Mouse (Mus musculus) myocyte (in vitro differentiated cells): ENCODE results near the gene Dmwd. TPM values are rescaled to one million over a fixed set of nuclear protein-coding genes. Genes with fewer than 3 reads are reported as not detected.
A peak's percentile ranks its signal among the peaks of the same experiment; 100 is the strongest.

Experiments used
- H3K27me3 ChIP-seq: one replicate; pipeline ENCODE4 v1.6.1; 2011; ENCODE audit not compliant: control insufficient read depth, insufficient read depth, insufficient read length
- H3K36me3 ChIP-seq: one replicate; pipeline ENCODE4 v1.6.1; 2011; ENCODE audit not compliant: control insufficient read depth, insufficient read depth
- H3K4me2 ChIP-seq: one replicate; pipeline ENCODE4 v1.6.1; 2011; ENCODE audit warnings: low read depth, control low read depth
- H3K4me3 ChIP-seq: one replicate; pipeline ENCODE4 v1.5.1; 2011; ENCODE audit warnings: mild to moderate bottlenecking, control low read depth, moderate library complexity
- H3K79me2 ChIP-seq: one replicate; pipeline ENCODE4 v1.6.1; 2011; ENCODE audit not compliant: control insufficient read depth, insufficient read depth
- H3ac ChIP-seq: one replicate; pipeline ENCODE4 v1.6.1; 2011; ENCODE audit not compliant: control insufficient read depth, insufficient read length
- CEBPB ChIP-seq: IDR thresholded peaks from 2 replicates; pipeline ENCODE4 v1.6.1; 2011; ENCODE audit warnings: mild to moderate bottlenecking, moderate library complexity; ENCODE audit not compliant: poor library complexity, insufficient read depth, severe bottlenecking
- E2F4 ChIP-seq: IDR thresholded peaks from one replicate; pipeline ENCODE4 v1.6.1; 2011; ENCODE audit warnings: mild to moderate bottlenecking, control low read depth, moderate library complexity; ENCODE audit not compliant: insufficient read depth
- MAX ChIP-seq: IDR thresholded peaks from one replicate; pipeline ENCODE4 v1.6.1; 2011; ENCODE audit warnings: low read depth, mild to moderate bottlenecking, control low read depth
- MYOD1 ChIP-seq, 3 experiments: IDR thresholded peaks; one replicate each; pipeline ENCODE4 v1.6.1; 2011; ENCODE audit warnings: control low read depth in 2 of 3, low read depth in 2 of 3, mild to moderate bottlenecking in 2 of 3, moderate library complexity in 1 of 3; ENCODE audit not compliant: insufficient read length in 2 of 3, control insufficient read depth in 1 of 3
- MYOG ChIP-seq, 3 experiments: IDR thresholded peaks; one replicate each; pipeline ENCODE4 v1.6.1; 2011; ENCODE audit warnings: control low read depth in 2 of 3, low read depth in 2 of 3, mild to moderate bottlenecking in 2 of 3; ENCODE audit not compliant: insufficient read length in 2 of 3, control insufficient read depth in 1 of 3, insufficient read depth in 1 of 3
- POLR2A ChIP-seq: IDR thresholded peaks from one replicate; pipeline ENCODE4 v1.6.1; 2011; ENCODE audit warnings: low read depth, mild to moderate bottlenecking, control low read depth, moderate library complexity; ENCODE audit not compliant: insufficient read length
- POLR2AphosphoS2 ChIP-seq: IDR thresholded peaks from one replicate; pipeline ENCODE4 v1.6.1; 2011; ENCODE audit warnings: low read depth, control low read depth; ENCODE audit not compliant: insufficient read length
- REST ChIP-seq: IDR thresholded peaks from one replicate; pipeline ENCODE4 v1.6.1; 2011; ENCODE audit warnings: mild to moderate bottlenecking, control low read depth, moderate library complexity; ENCODE audit not compliant: insufficient read depth, insufficient read length
- SRF ChIP-seq: IDR thresholded peaks from one replicate; pipeline ENCODE4 v1.6.1; 2011; ENCODE audit warnings: low read depth; ENCODE audit not compliant: control insufficient read depth, insufficient read length
- TCF12 ChIP-seq: IDR thresholded peaks from one replicate; pipeline ENCODE4 v1.6.1; 2011; ENCODE audit warnings: mild to moderate bottlenecking, control low read depth; ENCODE audit not compliant: poor library complexity, insufficient read depth, severe bottlenecking
- TCF3 ChIP-seq: IDR thresholded peaks from one replicate; pipeline ENCODE4 v1.6.1; 2011; ENCODE audit warnings: low read depth, control low read depth; ENCODE audit not compliant: insufficient read length
- USF1 ChIP-seq: IDR thresholded peaks from one replicate; pipeline ENCODE4 v1.6.1; 2011; ENCODE audit warnings: low read depth, mild to moderate bottlenecking, control low read depth, moderate library complexity
- polyA plus RNA-seq: library from polyadenylated mRNA; unstranded; fragments of >200 nt; fragmentation: generic; extraction: Trizol; gene quantifications from one replicate; pipeline ENCODE4 v1.2.1, GENCODE M21; 2012; ENCODE audit warnings: missing spikeins

The Dmwd gene
- polyA plus RNA-seq, 1 experiment = 83.7 TPM

GRCm38 (mm10) chr7:19084921-19085473 lies 9.0 kb downstream of the Dmwd start:
- H3K27me3 ChIP-seq = no peaks in the 10 kb centered on the region
- peak overlapping the region; percentile 99 for H3K4me2 ChIP-seq
- H3ac ChIP-seq = peak overlapping the region; percentile 15
- H3K79me2 ChIP-seq = peaks cover 10% of the 10 kb centered on the region
- TF ChIP-seq SRF (peak; percentile 69), POLR2AphosphoS2 (peak; percentile 63), REST (no peak), CEBPB (no peak), E2F4 (no peak), POLR2A (no peak)
- peaks cover 13% of the 10 kb centered on the region for H3K36me3 ChIP-seq
- H3K4me3 ChIP-seq = peak overlapping the region; percentile 74

GRCm38 (mm10) chr7:19085495-19085894 lies 9.5 kb downstream of the Dmwd start:
- peak overlapping the region; percentile 99 for H3K4me2 ChIP-seq
- H3K4me3 ChIP-seq = peak overlapping the region; percentile 74
- H3K79me2 ChIP-seq = peaks cover 10% of the 10 kb centered on the region
- H3K27me3 ChIP-seq = no peaks in the 10 kb centered on the region
- H3ac ChIP-seq = peak overlapping the region; percentile 15
- H3K36me3 ChIP-seq = peaks cover 18% of the 10 kb centered on the region
- TF ChIP-seq POLR2A (peak; percentile 48), POLR2AphosphoS2 (no peak)

- Histone ChIP-seq H3ac (peak overlapping the region; percentile 15), H3K79me2 (peaks cover 8% of the 10 kb centered on the region), H3K4me2 (peak overlapping the region; percentile 99), H3K4me3 (peak overlapping the region; percentile 74), H3K36me3 (peaks cover 18% of the 10 kb centered on the region), H3K27me3 (no peaks in the 10 kb centered on the region)
- TF ChIP-seq MAX (no peak), SRF (no peak), USF1 (peak; percentile 62), MYOD1 (IDR thresholded peaks at IDR 0.05; ENCODE audit: control insufficient read depth in 1 of 3, insufficient read length in 2 of 3, low read depth in 2 of 3) (peak in 2 of 3 experiments; percentile 11 to 24), MYOG (IDR thresholded peaks at IDR 0.05; ENCODE audit: control insufficient read depth in 1 of 3, insufficient read depth in 1 of 3, insufficient read length in 2 of 3, low read depth in 2 of 3) (peak in 2 of 3 experiments; percentile 16 to 47), E2F4 (no peak), TCF3 (no peak), POLR2AphosphoS2 (peak; percentile 74), CEBPB (no peak), POLR2A (no peak), TCF12 (no peak), REST (no peak)
These were observed 10.0 kb downstream of the Dmwd start for GRCm38 (mm10) chr7:19086042-19086441.

GRCm38 (mm10) chr7:19086760-19087159 lies 10.7 kb downstream of the Dmwd start:
- H3K4me2 ChIP-seq = no peak overlapping the region
- no peak overlapping the region for H3ac ChIP-seq
- TF ChIP-seq TCF3 = no peak
- H3K36me3 ChIP-seq = peaks cover 18% of the 10 kb centered on the region
- H3K4me3 ChIP-seq = peak overlapping the region; percentile 74
- H3K27me3 ChIP-seq = no peaks in the 10 kb centered on the region
- H3K79me2 ChIP-seq = peaks cover 1% of the 10 kb centered on the region

DNA sequence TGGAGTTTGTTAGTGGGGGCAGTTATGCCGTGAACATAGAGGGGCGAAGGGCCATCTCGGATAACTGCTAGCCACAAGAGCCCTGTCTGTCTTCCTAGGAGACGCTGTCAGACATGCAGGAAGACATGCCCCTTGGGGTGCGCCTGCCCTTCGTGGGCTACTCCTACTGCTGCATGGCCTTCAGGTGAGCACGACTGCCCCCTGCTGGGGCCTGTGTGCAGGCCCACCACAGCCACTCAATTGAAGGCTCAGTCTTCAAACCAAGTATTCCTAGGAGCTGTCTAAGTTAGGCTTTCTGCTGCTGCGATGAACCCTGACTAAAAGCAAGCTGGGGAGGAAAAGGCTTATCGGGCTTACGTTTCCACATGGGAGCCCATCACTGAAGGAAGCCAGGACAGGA lies 12.8 kb downstream of the Dmwd start:
- H3ac ChIP-seq = no peak overlapping the region
- TF ChIP-seq CEBPB (no peak), POLR2AphosphoS2 (peak; percentile 10)
- no peaks in the 10 kb centered on the region for H3K79me2 ChIP-seq
- no peak overlapping the region for H3K4me3 ChIP-seq
- no peaks in the 10 kb centered on the region for H3K27me3 ChIP-seq
- peaks cover 18% of the 10 kb centered on the region for H3K36me3 ChIP-seq
- H3K4me2 ChIP-seq = no peak overlapping the region

DNA sequence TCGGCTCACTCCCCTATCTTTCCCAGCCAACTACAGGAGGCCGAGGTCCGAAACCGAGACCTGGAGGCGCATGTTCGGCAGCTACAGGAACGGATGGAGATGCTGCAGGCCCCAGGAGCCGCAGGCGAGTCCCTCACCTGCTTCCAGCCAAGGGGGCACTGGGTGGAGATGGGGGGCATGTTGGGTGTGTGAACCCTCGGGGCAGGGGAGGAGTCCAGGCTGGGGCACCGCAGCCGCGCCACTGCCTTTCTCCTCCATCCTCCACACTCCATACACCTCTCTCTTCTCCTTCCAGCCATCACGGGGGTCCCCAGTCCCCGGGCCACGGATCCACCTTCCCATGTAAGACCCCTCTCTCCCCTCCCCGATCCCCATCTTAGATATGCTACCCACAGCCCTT lies 15.9 kb downstream of the Dmwd start:
- Histone ChIP-seq H3K4me3 (no peak overlapping the region), H3K36me3 (peaks cover 18% of the 10 kb centered on the region), H3K27me3 (no peaks in the 10 kb centered on the region), H3K4me2 (no peak overlapping the region), H3K79me2 (no peaks in the 10 kb centered on the region), H3ac (no peak overlapping the region)
- no peak for TF ChIP-seq REST
- no peak for TF ChIP-seq CEBPB
- no peak for TF ChIP-seq TCF3
- TF ChIP-seq MYOG (IDR thresholded peaks at IDR 0.05; ENCODE audit: control insufficient read depth in 1 of 3, insufficient read depth in 1 of 3, insufficient read length in 2 of 3, low read depth in 2 of 3) = no peak
- TF ChIP-seq MAX = no peak
- TF ChIP-seq MYOD1 (IDR thresholded peaks at IDR 0.05; ENCODE audit: control insufficient read depth in 1 of 3, insufficient read length in 2 of 3, low read depth in 2 of 3) = no peak
- no peak for TF ChIP-seq POLR2A
- no peak for TF ChIP-seq POLR2AphosphoS2
- TF ChIP-seq TCF12 = no peak
